Mouse (Mus musculus) forebrain, embryonic 16.5 days (tissue): ENCODE measurements around the gene Igfbp5. TPM values are rescaled to one million over a fixed set of nuclear protein-coding genes. Genes with fewer than 3 reads are reported as not detected.

ENCODE experiments used
- ATAC-seq: fragments of 200-750 bp; cut with Nextera tagmentation; 2 replicates; pipeline ENCODE4 v1.8.0; 2017; ENCODE audit warnings: mild to moderate bottlenecking, moderate library complexity
- H3K27ac ChIP-seq: fragments of 300-500 bp; sonication (generic); 2 replicates; pipeline ENCODE4 v1.5.1; 2014; ENCODE audit warnings: low read length, control low read depth
- H3K27me3 ChIP-seq: fragments of 300-500 bp; sonication (generic); replicated peaks from 2 replicates; pipeline ENCODE4 v1.6.1; 2014; ENCODE audit warnings: low read length; ENCODE audit not compliant: control insufficient read depth, insufficient read depth
- H3K36me3 ChIP-seq: fragments of 300-500 bp; sonication (generic); 2 replicates; pipeline ENCODE4 v1.6.1; 2014; ENCODE audit not compliant: control insufficient read depth, insufficient read depth
- H3K4me1 ChIP-seq: fragments of 300-500 bp; sonication (generic); replicated peaks from 2 replicates; pipeline ENCODE4 v1.6.1; 2014; ENCODE audit warnings: low read length; ENCODE audit not compliant: control insufficient read depth, insufficient read depth
- H3K4me2 ChIP-seq: fragments of 300-500 bp; sonication (generic); 2 replicates; pipeline ENCODE4 v1.6.1; 2014; ENCODE audit warnings: mild to moderate bottlenecking, low read length, control low read depth
- H3K4me3 ChIP-seq: fragments of 300-500 bp; sonication (generic); replicated peaks from 2 replicates; pipeline ENCODE4 v1.5.1; 2014; ENCODE audit warnings: mild to moderate bottlenecking, low read length, control low read depth
- H3K9ac ChIP-seq: fragments of 300-500 bp; sonication (generic); replicated peaks from 2 replicates; pipeline ENCODE4 v1.6.1; 2014; ENCODE audit warnings: low read depth, low read length, control low read depth
- H3K9me3 ChIP-seq: fragments of 300-500 bp; sonication (generic); 2 replicates; pipeline ENCODE4 v1.6.1; 2016; ENCODE audit warnings: low read length; ENCODE audit not compliant: control insufficient read depth
- WGBS: fragments of 180-500 bp; shearing (Covaris S2); extraction: QIAGEN DNeasy Blood & Tissue Kit; methylation state at CpG from one replicate; pipeline ENCODE4 v1.1.7; 2014; 5-methylcytosine and 5-hydroxymethylcytosine counted together
- polyA plus RNA-seq: library from polyadenylated mRNA; unstranded; fragments of >200 nt; fragmentation: Nextera tagmentation; extraction: Ambion mirVana; gene quantifications from 2 replicates; pipeline ENCODE4 v1.2.1, GENCODE M21; 2015

Gene Igfbp5
- polyA plus RNA-seq, 1 experiment from 2014 or later, result 26.8 TPM

- Histone ChIP-seq H3K4me2 (peak overlapping the region; percentile 96), H3K4me3 (peak overlapping the region; percentile 57), H3K4me1 (peaks cover 49% of the 10 kb centered on the region), H3K27me3 (no peaks in the 10 kb centered on the region), H3K9me3 (no peaks in the 10 kb centered on the region), H3K36me3 (no peaks in the 10 kb centered on the region), H3K27ac (peak overlapping the region; percentile 63), H3K9ac (peak overlapping the region; percentile 52)
- WGBS, result 3% methylated on average over 22 of the region's 22 CpGs
- peak; percentile 3; the same call in 1 of the 2 replicates for ATAC-seq
These were observed 4.7 kb downstream of the Igfbp5 start for GRCm38 (mm10) chr1:72869681-72870614.

- H3K4me2 ChIP-seq, result no peak overlapping the region
These were observed 5.4 kb downstream of the Igfbp5 start for GRCm38 (mm10) chr1:72869275-72869674.

DNA sequence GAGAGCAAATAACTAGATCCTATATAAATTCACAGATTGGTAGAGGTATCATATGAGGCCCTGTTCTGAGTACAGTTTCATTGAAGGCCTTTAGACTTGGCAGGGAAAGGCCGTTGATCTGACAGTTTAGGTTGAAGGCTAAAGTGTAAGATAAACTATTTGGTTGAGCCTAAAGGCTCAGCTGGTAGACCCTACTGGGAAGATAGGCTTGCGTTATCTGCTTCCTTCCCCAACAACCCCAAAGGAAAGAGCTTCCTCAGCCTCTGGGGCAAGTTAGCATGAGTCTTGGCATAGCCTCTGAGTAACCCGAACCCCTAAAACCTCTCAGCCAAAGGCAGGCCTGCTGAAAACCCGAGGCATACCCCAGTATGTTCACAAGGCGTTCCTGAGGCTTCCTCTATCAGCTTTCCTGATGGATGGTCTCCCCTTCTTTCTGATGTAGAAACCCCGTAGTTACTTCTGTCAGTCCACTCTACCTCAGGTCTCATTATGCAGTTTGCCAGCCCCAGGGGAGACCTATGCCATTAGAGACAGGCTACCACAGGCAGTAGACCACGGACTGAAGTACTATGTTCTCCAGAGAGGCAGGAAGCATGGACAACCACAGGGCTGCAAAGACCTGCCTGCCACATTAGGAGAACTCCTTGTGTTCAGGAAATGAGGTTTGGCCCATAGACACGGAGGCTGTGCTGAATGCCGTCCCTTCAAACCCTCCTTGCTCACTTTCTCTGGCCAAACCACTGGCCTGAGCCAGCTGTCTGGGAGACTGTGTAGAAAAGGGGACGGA, 6.1 kb downstream of the Igfbp5 start:
- Histone ChIP-seq H3K36me3 (no peaks in the 10 kb centered on the region), H3K4me2 (no peak overlapping the region), H3K4me3 (no peak overlapping the region), H3K27ac (no peak overlapping the region), H3K4me1 (peaks cover 37% of the 10 kb centered on the region), H3K27me3 (no peaks in the 10 kb centered on the region), H3K9ac (no peak overlapping the region), H3K9me3 (no peaks in the 10 kb centered on the region)
- no peak for ATAC-seq
- WGBS, result 82% methylated on average over 10 of the region's 10 CpGs

More at GRCm38 (mm10) chr1:72869275-72869674, 5.4 kb downstream of the Igfbp5 start:
- Histone ChIP-seq H3K27me3 (no peaks in the 10 kb centered on the region), H3K9ac (no peak overlapping the region), H3K27ac (no peak overlapping the region), H3K4me3 (no peak overlapping the region), H3K4me1 (peaks cover 42% of the 10 kb centered on the region), H3K36me3 (no peaks in the 10 kb centered on the region), H3K9me3 (no peaks in the 10 kb centered on the region)
- no peak for ATAC-seq

DNA sequence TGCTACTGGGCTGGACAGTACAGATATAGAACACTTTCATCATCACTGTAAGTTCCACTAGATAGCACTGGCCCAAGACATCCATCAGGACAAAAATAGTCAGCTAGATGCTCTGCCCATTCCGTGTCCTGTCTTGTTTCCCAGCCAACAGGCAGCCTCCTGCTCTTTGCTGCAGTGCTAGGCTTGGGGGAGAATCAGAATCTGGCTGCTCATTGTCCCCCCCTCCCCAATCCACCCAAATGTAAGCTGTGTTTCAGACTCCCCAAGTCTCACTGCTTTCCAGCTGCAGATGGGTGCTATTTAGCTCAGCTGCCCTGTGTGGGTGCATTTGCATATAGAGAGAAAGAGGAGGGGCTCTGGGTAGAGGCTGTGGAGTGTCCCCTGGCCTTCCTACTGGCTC, 7.3 kb downstream of the Igfbp5 start:
- Histone ChIP-seq H3K4me2 (no peak overlapping the region), H3K27ac (no peak overlapping the region), H3K4me1 (peaks cover 26% of the 10 kb centered on the region), H3K36me3 (no peaks in the 10 kb centered on the region), H3K9ac (no peak overlapping the region), H3K4me3 (no peak overlapping the region), H3K9me3 (no peaks in the 10 kb centered on the region), H3K27me3 (no peaks in the 10 kb centered on the region)
- no peak for ATAC-seq
- WGBS, result 43% methylated on average over 1 of the region's 1 CpGs

DNA sequence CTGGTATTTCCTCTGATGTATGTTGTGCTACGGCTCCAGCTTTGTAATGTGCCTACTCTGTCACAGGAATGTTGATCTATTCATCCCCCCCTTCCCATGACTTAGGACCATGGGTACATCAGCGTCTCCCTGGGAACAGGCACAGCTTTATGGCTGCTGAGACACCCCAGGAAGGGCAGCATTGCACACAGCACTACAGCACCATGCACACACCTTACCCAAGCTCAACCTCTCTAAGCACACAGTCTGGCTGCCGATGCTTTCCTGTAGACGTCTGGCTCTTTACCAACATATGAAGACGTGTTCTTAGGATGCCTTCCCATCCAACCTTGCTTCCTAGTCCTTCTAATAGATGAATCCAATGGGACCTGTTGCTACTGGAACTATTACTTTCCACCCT, 8.3 kb downstream of the Igfbp5 start:
- no peak overlapping the region for H3K27ac ChIP-seq
- H3K4me1 ChIP-seq, result peaks cover 20% of the 10 kb centered on the region
- no peak overlapping the region for H3K4me3 ChIP-seq
- no peak for ATAC-seq
- no peaks in the 10 kb centered on the region for H3K27me3 ChIP-seq
- H3K9ac ChIP-seq, result 0 out of 2 replicates have a peak overlapping the region, but pooled peaks have one; percentile 9
- H3K4me2 ChIP-seq, result no peak overlapping the region
- 48% methylated on average over 5 of the region's 5 CpGs for WGBS
- H3K36me3 ChIP-seq, result no peaks in the 10 kb centered on the region
- no peaks in the 10 kb centered on the region for H3K9me3 ChIP-seq

DNA sequence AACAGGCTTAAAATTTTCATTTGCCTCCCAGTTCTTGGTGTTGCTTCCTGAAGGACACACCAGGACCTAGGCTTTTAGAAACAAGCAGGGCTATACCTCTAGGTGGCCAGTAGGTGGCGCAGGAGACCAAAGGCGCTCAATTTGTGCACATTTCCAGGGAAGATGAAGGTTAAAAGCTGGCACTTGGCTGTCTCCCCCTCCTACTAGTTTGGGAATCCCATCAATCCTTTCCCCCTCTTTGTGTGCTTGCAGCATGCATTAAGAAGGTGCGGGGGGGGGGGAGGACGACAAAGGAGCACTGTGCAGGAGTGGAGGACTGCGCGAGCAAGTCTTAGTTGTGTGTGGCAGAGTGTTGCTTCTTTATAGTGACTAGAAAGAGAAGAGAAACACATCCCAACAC, 8.8 kb downstream of the Igfbp5 start:
- Histone ChIP-seq H3K4me3 (no peak overlapping the region), H3K36me3 (no peaks in the 10 kb centered on the region), H3K27ac (no peak overlapping the region), H3K9me3 (no peaks in the 10 kb centered on the region), H3K4me1 (peaks cover 19% of the 10 kb centered on the region), H3K9ac (no peak overlapping the region), H3K4me2 (peak overlapping the region; percentile 14; the same call in 1 of the 2 replicates), H3K27me3 (no peaks in the 10 kb centered on the region)
- 3% methylated on average over 6 of the region's 6 CpGs for WGBS
- ATAC-seq, result peak; percentile 44

- Histone ChIP-seq H3K36me3 (no peaks in the 10 kb centered on the region), H3K4me3 (no peak overlapping the region), H3K4me1 (peaks cover 7% of the 10 kb centered on the region), H3K27ac (no peak overlapping the region), H3K9me3 (no peaks in the 10 kb centered on the region), H3K27me3 (no peaks in the 10 kb centered on the region), H3K4me2 (no peak overlapping the region), H3K9ac (no peak overlapping the region)
- no peak for ATAC-seq
- WGBS, result 91% methylated on average over 3 of the region's 3 CpGs
These were observed 10.4 kb downstream of the Igfbp5 start for GRCm38 (mm10) chr1:72864272-72864671.

GRCm38 (mm10) chr1:72863692-72864091, 11.0 kb downstream of the Igfbp5 start:
- no peak for ATAC-seq
- no peaks in the 10 kb centered on the region for H3K36me3 ChIP-seq
- no peaks in the 10 kb centered on the region for H3K9me3 ChIP-seq
- H3K27me3 ChIP-seq, result no peaks in the 10 kb centered on the region
- H3K9ac ChIP-seq, result no peak overlapping the region
- WGBS, result 89% methylated on average over 8 of the region's 8 CpGs
- H3K27ac ChIP-seq, result no peak overlapping the region
- H3K4me2 ChIP-seq, result no peak overlapping the region
- H3K4me1 ChIP-seq, result peaks cover 11% of the 10 kb centered on the region
- H3K4me3 ChIP-seq, result no peak overlapping the region

DNA sequence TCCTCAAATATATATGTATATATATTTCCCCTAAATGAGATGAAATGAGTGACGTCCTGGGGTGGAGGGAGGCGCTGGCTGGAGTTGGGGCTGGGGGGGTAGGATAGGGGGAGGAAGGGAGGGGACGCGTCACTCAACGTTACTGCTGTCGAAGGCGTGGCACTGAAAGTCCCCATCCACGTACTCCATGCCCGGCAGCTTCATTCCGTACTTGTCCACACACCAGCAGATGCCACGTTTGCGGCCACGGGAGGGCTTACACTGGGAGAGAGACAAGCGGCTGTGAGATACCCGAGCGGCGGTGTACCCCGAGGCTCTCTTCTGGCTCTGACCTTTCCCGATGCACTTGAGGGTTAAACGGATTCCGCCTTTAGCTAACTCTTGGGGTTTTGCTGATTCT, 12.4 kb downstream of the Igfbp5 start:
- H3K27me3 ChIP-seq, result no peaks in the 10 kb centered on the region
- no peak overlapping the region for H3K4me2 ChIP-seq
- WGBS, result 91% methylated on average over 21 of the region's 21 CpGs
- H3K9me3 ChIP-seq, result no peaks in the 10 kb centered on the region
- no peak for ATAC-seq
- H3K4me3 ChIP-seq, result no peak overlapping the region
- peaks cover 12% of the 10 kb centered on the region for H3K4me1 ChIP-seq
- no peak overlapping the region for H3K9ac ChIP-seq
- no peak overlapping the region for H3K27ac ChIP-seq
- no peaks in the 10 kb centered on the region for H3K36me3 ChIP-seq
